Mouse (Mus musculus) cerebellum, adult 11-12 months (tissue): ENCODE results near the gene Mttp.

Experiments used
- DNase-seq: peaks from one replicate; pipeline ENCODE4 v3.0.0; 2022

Mttp gene

GRCm38 (mm10) chr3:138133916-138134315 is 10.9 kb downstream of the Mttp start:
- no peak for DNase-seq

GRCm38 (mm10) chr3:138133463-138133862 is 11.3 kb downstream of the Mttp start:
- no peak for DNase-seq

GRCm38 (mm10) chr3:138131168-138131567 is 13.6 kb downstream of the Mttp start:
- DNase-seq = no peak

GRCm38 (mm10) chr3:138130692-138131091 is 14.1 kb downstream of the Mttp start:
- DNase-seq = no peak

GRCm38 (mm10) chr3:138129110-138129509 is 15.7 kb downstream of the Mttp start:
- no peak for DNase-seq

DNA sequence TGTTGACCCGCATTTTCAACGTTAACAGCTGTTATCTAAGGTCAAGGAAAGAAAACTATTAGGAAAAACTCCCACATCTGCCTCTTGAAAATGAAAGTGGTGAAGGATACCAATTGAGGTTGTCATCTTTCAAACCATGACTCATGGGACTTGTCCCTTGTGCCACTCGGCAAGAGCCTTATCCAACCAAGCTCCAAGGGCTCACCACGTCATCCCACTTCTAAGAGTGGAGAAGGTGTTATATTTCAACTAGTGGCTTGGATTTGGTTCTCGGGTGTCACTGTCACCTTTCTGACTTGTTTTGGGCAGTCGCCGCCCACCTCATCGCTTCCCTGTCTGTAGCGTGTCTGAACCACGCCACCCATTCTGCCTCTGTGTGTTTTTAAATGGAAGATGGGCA is 20.9 kb downstream of the Mttp start:
- no peak for DNase-seq

GRCm38 (mm10) chr3:138121461-138121860 is 23.3 kb downstream of the Mttp start:
- no peak for DNase-seq

DNA sequence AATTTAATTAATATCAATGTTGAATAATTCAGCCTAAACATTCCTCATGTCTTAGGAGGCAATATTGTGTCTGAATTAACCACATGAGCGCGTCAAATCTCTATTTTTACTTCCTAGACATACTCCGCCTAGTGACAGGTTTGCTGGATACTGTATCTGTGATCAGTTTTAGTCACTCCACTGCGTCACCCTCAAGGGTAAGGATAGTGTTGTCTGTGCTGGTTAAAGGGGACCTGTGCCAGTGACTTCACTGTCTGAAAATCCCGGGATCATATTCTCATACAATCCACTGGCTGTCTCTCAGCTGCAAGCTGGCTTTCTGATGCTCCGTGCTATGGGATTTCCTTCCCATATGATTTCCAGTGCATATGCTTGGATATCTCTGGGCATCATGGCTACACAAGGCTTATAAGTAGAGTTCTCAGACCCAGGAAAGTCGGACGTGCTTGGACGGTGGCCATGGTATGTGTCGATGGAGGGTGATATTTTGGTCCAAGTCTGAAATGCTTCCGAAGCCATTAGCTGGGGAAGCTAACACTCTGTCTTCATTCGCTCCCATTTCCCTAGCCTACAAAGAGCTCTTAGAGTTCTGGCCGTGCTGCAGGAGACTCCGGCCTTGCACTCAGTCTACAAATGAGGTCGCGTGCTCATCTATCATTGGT is 25.2 kb downstream of the Mttp start:
- DNase-seq = no peak

DNA sequence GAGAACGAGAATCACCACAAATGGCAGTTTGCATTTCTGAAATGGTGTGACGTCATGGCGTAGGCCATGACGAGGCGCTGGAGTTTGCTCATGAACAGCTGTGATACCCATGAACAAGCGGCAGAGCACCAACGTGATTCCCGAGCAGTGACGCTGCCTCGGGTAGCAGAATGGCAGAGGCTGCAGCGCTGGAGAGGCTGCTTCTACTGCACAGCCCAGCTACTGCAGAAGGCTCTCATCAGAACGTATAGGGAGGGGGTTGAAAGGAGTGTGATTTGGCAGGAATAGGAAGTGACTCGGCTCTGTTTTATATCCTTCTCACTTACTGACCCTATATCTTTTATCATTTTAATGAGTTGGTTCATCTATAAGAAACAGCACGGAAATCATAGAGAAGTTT is 25.9 kb downstream of the Mttp start:
- DNase-seq = no peak

- no peak for DNase-seq
Observed at GRCm38 (mm10) chr3:138118392-138118791, 26.4 kb downstream of the Mttp start.

DNA sequence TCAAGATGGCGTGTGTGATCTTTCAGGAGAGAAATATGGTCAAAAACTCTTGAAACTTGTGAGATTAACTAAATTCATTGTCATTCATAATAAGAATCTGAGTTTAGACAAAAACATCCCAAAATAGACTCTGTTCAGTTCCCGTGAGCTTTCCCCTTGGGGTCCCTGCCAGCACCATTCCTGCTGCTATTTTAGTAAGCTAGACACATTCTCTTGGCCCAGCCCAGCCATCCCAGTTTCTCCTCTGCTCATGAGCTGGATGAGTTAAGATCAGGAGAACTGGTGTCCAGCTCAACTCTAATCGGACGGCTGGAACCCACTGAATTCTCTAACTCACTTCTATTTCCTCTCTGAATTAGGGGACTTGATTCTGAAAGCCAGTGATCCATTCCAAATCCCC is 27.9 kb downstream of the Mttp start:
- no peak for DNase-seq

GRCm38 (mm10) chr3:138114106-138114505 is 30.7 kb downstream of the Mttp start:
- no peak for DNase-seq

DNA sequence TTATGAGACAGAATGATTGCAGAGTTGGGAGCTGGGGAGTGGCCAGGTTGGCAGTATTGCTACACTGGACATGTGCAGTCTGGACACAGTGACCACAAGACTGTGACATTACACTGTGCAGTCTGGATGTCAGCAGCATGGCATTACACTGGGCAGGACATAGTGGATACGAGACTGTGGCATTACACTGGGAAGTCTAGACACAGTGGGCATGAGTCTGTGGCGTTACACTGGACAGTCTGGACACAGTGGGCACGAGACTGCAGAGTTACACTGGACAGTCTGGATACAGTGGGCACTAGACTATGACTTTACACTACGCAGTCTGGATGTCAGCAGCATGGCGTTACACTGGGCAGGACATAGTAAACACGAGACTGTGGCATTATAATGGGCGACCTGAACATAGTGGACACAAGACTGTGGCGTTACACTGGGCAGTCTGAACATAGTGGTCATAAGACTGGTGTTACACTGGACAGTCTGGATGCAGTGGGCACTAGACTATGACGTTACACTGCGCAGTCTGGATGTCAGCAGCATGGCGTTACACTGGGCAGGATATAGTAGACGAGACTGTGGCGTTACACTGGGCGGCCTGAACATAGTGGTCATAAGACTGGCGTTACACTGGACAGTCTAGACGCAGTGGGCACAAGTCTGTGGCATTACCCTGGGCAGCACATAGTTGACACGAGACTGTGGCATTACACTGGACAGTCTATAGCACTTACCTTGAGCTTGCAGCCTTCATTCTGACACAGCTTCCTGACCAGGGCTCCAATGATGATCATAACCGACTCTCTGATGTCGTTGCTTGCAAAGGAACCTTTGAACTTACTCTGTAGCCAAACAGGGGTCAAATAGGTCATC is 33.6 kb downstream of the Mttp start:
- no peak for DNase-seq

DNA sequence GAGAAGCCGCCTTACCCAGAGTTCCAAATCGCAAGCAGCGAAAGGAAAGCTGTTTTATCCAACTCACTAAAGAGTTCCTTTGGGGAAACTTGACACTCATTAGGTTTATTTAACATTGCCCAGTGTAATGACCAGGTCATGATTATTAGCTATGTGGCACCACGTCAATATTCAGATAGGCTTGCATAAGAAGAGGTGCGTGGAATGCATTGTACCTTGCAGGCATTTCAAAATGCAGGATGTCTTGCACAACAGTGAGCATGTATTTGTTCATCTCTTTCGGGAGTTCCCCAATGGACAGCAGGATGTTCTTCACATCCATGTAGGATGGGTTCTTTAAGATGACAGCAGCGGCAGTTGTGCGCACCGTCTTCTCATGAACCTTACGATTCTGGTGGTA is 37.9 kb downstream of the Mttp start:
- no peak for DNase-seq

GRCm38 (mm10) chr3:138105056-138105455 is 39.7 kb downstream of the Mttp start:
- DNase-seq = no peak

- DNase-seq = no peak
Observed at GRCm38 (mm10) chr3:138103690-138104089, 41.1 kb downstream of the Mttp start.

DNA sequence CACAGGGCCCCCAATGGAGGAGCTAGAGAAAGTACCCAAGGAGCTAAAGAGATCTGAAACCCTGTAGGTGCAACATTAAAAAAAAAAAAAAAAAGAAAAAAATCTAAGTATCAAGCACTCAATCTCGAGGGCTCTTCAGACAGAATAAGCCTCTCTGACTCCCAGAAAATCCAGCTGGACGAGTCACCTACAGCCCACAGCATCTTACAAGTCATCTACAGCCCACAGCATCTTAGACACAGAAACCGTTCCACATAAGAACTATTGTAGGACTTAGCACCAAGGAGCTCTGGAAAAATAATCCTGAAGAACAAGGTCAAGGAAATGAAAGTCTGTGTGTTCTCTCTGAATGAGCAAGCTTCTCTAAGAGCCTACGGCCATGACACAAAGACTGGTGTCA is 42.8 kb downstream of the Mttp start:
- no peak for DNase-seq

GRCm38 (mm10) chr3:138097718-138098117 is 47.0 kb downstream of the Mttp start:
- DNase-seq = no peak

- DNase-seq = no peak
Observed at GRCm38 (mm10) chr3:138096263-138097028, 48.3 kb downstream of the Mttp start.

DNA sequence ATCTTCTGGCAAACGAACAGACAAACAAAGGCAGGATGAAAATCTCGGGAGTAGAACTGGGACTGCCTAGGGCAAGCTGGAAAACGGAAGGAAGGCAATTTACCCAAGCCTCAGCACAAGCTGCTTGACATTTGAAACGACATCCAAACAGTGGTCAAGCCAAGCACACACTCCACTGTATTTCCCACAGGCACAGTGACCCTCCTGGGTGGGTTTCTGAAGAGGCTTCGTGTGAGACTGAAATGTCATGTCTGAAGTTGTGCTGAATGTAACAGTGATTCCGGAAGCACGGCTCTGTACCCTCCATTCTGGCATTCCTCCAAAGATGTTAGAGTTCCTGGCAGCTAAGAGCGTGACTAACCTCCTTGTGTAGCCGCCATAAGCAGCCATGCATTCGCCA is 49.0 kb downstream of the Mttp start:
- DNase-seq = no peak

DNA sequence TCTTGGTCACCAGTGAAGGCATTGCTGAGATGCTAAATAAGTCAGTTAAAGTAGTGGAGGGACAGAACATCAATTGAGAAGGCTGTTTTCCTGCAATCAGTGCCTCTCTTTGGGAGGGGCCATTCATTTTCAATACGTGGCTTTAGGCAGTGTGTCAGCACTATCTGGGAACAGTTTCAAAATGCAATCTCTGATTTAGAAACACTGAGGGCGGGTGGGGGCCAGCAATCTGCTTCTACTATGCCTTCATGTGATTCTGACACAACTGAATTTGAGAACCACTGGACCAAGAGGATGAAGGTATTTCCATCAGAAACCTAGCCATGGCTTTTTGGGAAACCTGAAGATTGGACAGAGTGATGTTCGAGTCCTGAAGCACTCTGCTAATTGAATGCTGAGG is 49.5 kb downstream of the Mttp start:
- DNase-seq = no peak

DNA sequence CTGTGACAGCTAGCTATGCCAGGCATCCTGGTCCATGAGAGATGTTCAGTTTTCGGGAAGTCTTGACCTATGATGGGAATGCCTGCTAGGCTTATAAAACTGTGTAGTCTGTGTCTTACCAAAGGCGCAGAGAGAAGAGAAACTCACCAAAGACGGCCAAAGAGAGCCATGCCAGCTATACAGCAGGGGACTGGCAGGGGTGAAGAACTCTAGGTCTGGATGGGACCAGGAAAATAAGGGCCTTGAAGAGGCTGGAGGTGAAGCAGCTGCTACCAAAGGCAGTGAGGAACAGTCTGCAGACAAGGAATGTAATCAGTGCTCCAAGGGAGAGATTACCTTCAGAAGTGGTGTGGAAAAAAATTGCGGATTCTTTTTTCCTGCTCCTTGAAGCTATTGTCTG is 60.9 kb downstream of the Mttp start:
- DNase-seq = no peak

DNA sequence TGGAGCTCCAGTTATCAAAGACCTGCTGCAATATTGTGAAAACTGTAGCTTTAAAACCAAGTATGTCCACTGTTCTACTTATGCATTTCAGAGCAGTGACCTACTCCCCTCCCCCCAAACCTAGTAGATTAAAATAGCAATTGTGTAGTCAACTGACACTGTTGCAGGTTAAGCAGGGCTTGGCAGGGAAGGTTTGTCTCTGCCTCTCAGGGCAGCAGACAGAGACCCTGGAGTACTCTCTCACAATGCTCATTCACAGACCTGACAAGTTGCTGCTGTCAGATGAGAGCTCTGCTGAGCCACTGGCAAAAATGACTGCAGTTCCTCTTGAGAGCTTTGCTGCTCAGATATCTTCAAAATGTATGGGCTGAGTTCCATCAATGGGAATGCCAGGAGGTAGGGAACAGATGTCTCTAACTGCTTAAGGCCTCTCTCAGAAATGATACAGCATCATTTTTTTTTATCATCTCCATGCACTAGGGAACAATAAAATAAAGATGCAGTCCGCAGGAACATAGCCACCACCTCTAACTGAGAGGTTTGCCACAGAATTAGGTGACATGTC is 61.6 kb downstream of the Mttp start:
- DNase-seq = peak; percentile 49
